Comparison of ENCODE assay signal across 19 mouse cellular contexts in the genomic region with DNA sequence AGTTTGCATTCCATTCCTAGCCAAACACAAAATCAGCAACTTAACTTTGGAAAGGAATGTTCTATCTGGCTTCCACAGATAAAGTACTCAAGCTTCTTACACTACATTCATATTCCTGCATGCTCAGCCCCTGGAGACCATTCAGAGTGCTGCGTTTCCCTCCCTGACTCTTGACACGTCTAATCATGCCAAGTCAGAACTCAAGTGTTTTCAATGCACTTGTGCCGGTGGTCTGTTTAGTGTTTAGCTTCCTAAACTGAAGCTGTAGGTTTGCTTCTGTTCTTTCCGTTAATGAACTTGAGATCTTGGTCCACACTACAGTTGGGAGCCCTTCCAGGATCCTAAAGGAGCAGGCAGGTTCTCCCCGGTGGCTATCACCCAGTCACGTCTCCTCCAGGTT.
DNase-seq lines count a peak whose midpoint lies in the region; ATAC-seq and TF ChIP-seq lines count a peak whose summit lies in the region.
"Had no signal": no experiment of that assay in that cellular context is flagged by ENCODE, and none has a peak within 500 bp of the region (broad histone marks: within the 10 kb centered on the region; RNA-seq: fewer than 3 reads in every experiment).

No protein-coding gene starts in this region.

- peak overlapping the region; percentile 37 for H3K4me2 ChIP-seq in heart, embryonic 15.5 days
- 0 out of 2 replicates have a peak overlapping the region, but pooled peaks have one; percentile 65 for H3K4me2 ChIP-seq in intestine, postnatal 0 days (replicated peaks; ENCODE audit: low read depth)
- peak overlapping the region; percentile 51 for H3K4me2 ChIP-seq in lung, embryonic 16.5 days (ENCODE audit: low read depth, low read length)
- peak overlapping the region; percentile 5; the same call in 1 of the 2 replicates for H3K4me2 ChIP-seq in stomach, embryonic 15.5 days
- H3K4me2 ChIP-seq in hindbrain, embryonic 11.5 days (replicated peaks; ENCODE audit: low read depth, low read length), result no peak overlapping the region
- H3K4me2 ChIP-seq: embryonic facial prominence, embryonic 13.5 days; hindbrain, embryonic 13.5 days; midbrain, embryonic 13.5 days; neural tube, embryonic 13.5 days had no signal

- H3K9ac ChIP-seq in heart, embryonic 15.5 days, result no peak overlapping the region
- no peak overlapping the region for H3K9ac ChIP-seq in heart, adult 2 months (ENCODE audit: low read depth, low read length)
- no peak overlapping the region for H3K9ac ChIP-seq in intestine, postnatal 0 days (ENCODE audit: low read depth, low read length)
- H3K9ac ChIP-seq in lung, embryonic 16.5 days (ENCODE audit: low read length), result no peak overlapping the region
- H3K9ac ChIP-seq in stomach, embryonic 15.5 days, result no peak overlapping the region
- H3K9ac ChIP-seq in hindbrain, embryonic 11.5 days (ENCODE audit: low read depth, low read length), result no peak overlapping the region
- H3K9ac ChIP-seq: embryonic facial prominence, embryonic 13.5 days; hindbrain, embryonic 13.5 days; liver, embryonic 14.5 days; midbrain, embryonic 13.5 days; neural tube, embryonic 13.5 days had no signal

- peaks cover 76% of the 10 kb centered on the region for H3K4me1 ChIP-seq in heart, embryonic 15.5 days (replicated peaks)
- H3K4me1 ChIP-seq in heart, adult 2 months (ENCODE audit: control insufficient read depth, insufficient read depth, low read length), result peaks cover 8% of the 10 kb centered on the region
- H3K4me1 ChIP-seq in intestine, postnatal 0 days (replicated peaks; ENCODE audit: control insufficient read depth, insufficient read depth, low read length), result peaks cover 19% of the 10 kb centered on the region
- peaks cover 59% of the 10 kb centered on the region for H3K4me1 ChIP-seq in lung, embryonic 16.5 days (replicated peaks; ENCODE audit: control insufficient read depth, insufficient read depth, low read length)
- H3K4me1 ChIP-seq in stomach, embryonic 15.5 days, result peaks cover 27% of the 10 kb centered on the region
- H3K4me1 ChIP-seq in hindbrain, embryonic 11.5 days (replicated peaks; ENCODE audit: control insufficient read depth, insufficient read depth, low read length), result no peaks in the 10 kb centered on the region

- ATAC-seq in heart, embryonic 15.5 days (replicated peaks; ENCODE audit: insufficient number of reproducible peaks, insufficient read depth, low FRiP score, low read depth), result peak; percentile 70; the same call in 1 of the 2 replicates
- ATAC-seq in intestine, postnatal 0 days, result no peak
- peak; percentile 77 for ATAC-seq in lung, embryonic 16.5 days (ENCODE audit: low read depth)
- no peak for ATAC-seq in stomach, embryonic 15.5 days (ENCODE audit: insufficient read depth, low FRiP score, low read depth)
- ATAC-seq in hindbrain, embryonic 11.5 days (ENCODE audit: low FRiP score), result no peak
- ATAC-seq: forebrain, embryonic 14.5 days; midbrain, embryonic 13.5 days had no signal

- no peak for TF ChIP-seq EP300 in heart, adult 2 months (IDR thresholded peaks at IDR 0.05; ENCODE audit: insufficient read depth, low read depth, low read length)

- intact Hi-C loops in heart, adult 2 months (cut with DNase I), result no loop called here
- intact Hi-C loops in left cerebral cortex, postnatal 10 days (cut with DNase I), result no loop called here

- H3K4me3 ChIP-seq in heart, embryonic 15.5 days, result no peak overlapping the region
- no peak overlapping the region for H3K4me3 ChIP-seq in heart, adult 2 months
- no peak overlapping the region for H3K4me3 ChIP-seq in intestine, postnatal 0 days (ENCODE audit: low read depth, low read length)
- peak overlapping the region; percentile 46; the same call in 1 of the 2 replicates for H3K4me3 ChIP-seq in lung, embryonic 16.5 days (ENCODE audit: low read length)
- no peak overlapping the region for H3K4me3 ChIP-seq in stomach, embryonic 15.5 days (replicated peaks)
- no peak overlapping the region for H3K4me3 ChIP-seq in hindbrain, embryonic 11.5 days (ENCODE audit: low read depth, low read length)
- H3K4me3 ChIP-seq: embryonic facial prominence, embryonic 13.5 days; hindbrain, embryonic 13.5 days; midbrain, embryonic 13.5 days; neural tube, embryonic 13.5 days had no signal

- no peak for TF ChIP-seq CTCF in heart, adult 2 months (IDR thresholded peaks at IDR 0.05)
- TF ChIP-seq CTCF in intestine, postnatal 0 days (IDR thresholded peaks at IDR 0.05; ENCODE audit: low read depth), result 0 out of 2 replicates have a peak, but pooled peaks have one; percentile 5

- H3K27me3 ChIP-seq in heart, embryonic 15.5 days, result no peaks in the 10 kb centered on the region
- no peaks in the 10 kb centered on the region for H3K27me3 ChIP-seq in heart, adult 2 months (ENCODE audit: control insufficient read depth, insufficient read depth, low read length)
- H3K27me3 ChIP-seq in intestine, postnatal 0 days (replicated peaks; ENCODE audit: control insufficient read depth, insufficient read depth, low read length), result no peaks in the 10 kb centered on the region
- H3K27me3 ChIP-seq in lung, embryonic 16.5 days (ENCODE audit: control insufficient read depth, insufficient read depth, low read depth, low read length), result no peaks in the 10 kb centered on the region
- no peaks in the 10 kb centered on the region for H3K27me3 ChIP-seq in stomach, embryonic 15.5 days (replicated peaks)
- no peaks in the 10 kb centered on the region for H3K27me3 ChIP-seq in hindbrain, embryonic 11.5 days (ENCODE audit: control insufficient read depth, insufficient read depth, low read length)
- H3K27me3 ChIP-seq: embryonic facial prominence, embryonic 13.5 days; hindbrain, embryonic 13.5 days; midbrain, embryonic 13.5 days; neural tube, embryonic 13.5 days had no signal

- H3K27ac ChIP-seq in heart, embryonic 15.5 days, result peak overlapping the region; percentile 92
- H3K27ac ChIP-seq in heart, adult 2 months, result no peak overlapping the region
- 0 out of 2 replicates have a peak overlapping the region, but pooled peaks have one; percentile 41 for H3K27ac ChIP-seq in intestine, postnatal 0 days (ENCODE audit: low read depth, low read length)
- H3K27ac ChIP-seq in lung, embryonic 16.5 days (ENCODE audit: low read length), result peak overlapping the region; percentile 87
- H3K27ac ChIP-seq in stomach, embryonic 15.5 days, result no peak overlapping the region
- no peak overlapping the region for H3K27ac ChIP-seq in hindbrain, embryonic 11.5 days (ENCODE audit: low read depth, low read length)
- H3K27ac ChIP-seq: embryonic facial prominence, embryonic 13.5 days; hindbrain, embryonic 13.5 days; liver, embryonic 14.5 days; midbrain, embryonic 13.5 days; neural tube, embryonic 13.5 days had no signal

- no peaks in the 10 kb centered on the region for H3K79me2 ChIP-seq in heart, adult 2 months (replicated peaks; ENCODE audit: control insufficient read depth, insufficient read depth, low read length)

- DNase-seq in heart, adult 2 months, result no peak
- DNase-seq in left cerebral cortex, postnatal 10 days (ENCODE audit: extremely low spot score in 1 of 2, low spot score in 2 of 2), result no peak
- DNase-seq in hindbrain, embryonic 11.5 days (ENCODE audit: low spot score), result no peak
- DNase-seq in adrenal gland, postnatal 14 days, result no peak
- DNase-seq: adrenal gland, adult 2 months; cerebellum, adult 9-10 months; gastrocnemius, postnatal 25 days; right cerebral cortex, adult 18-20 months; thymus, adult 18-20 months had no signal

- 22% methylated on average over 6 of the region's 6 CpGs for WGBS in heart, embryonic 15.5 days
- WGBS in heart, adult 2 months, result 38% methylated on average over 6 of the region's 6 CpGs
- WGBS in intestine, postnatal 0 days, result 55% methylated on average over 6 of the region's 6 CpGs
- WGBS in lung, embryonic 16.5 days, result 39% methylated on average over 6 of the region's 6 CpGs
- 66% methylated on average over 6 of the region's 6 CpGs for WGBS in stomach, embryonic 15.5 days
- WGBS in hindbrain, embryonic 11.5 days, result 93% methylated on average over 6 of the region's 6 CpGs

- H3K36me3 ChIP-seq in heart, embryonic 15.5 days, result no peaks in the 10 kb centered on the region; the same call in 1 of the 2 replicates
- H3K36me3 ChIP-seq in heart, adult 2 months (ENCODE audit: control insufficient read depth, insufficient read depth, low read length), result no peaks in the 10 kb centered on the region
- peaks cover 10% of the 10 kb centered on the region for H3K36me3 ChIP-seq in intestine, postnatal 0 days (ENCODE audit: control insufficient read depth, insufficient read depth)
- H3K36me3 ChIP-seq in lung, embryonic 16.5 days (ENCODE audit: control insufficient read depth, insufficient read depth, low read length), result no peaks in the 10 kb centered on the region; the same call in 1 of the 2 replicates
- H3K36me3 ChIP-seq in stomach, embryonic 15.5 days, result 0 out of 2 replicates have a peak, but pooled peaks cover 7% of the 10 kb centered on the region
- H3K36me3 ChIP-seq in hindbrain, embryonic 11.5 days (ENCODE audit: control insufficient read depth, insufficient read depth, low read length), result no peaks in the 10 kb centered on the region
- H3K36me3 ChIP-seq: hindbrain, embryonic 13.5 days; midbrain, embryonic 13.5 days; neural tube, embryonic 13.5 days had no signal

- TF ChIP-seq POLR2A in heart, adult 2 months (IDR thresholded peaks at IDR 0.05; ENCODE audit: insufficient read depth, low read depth, low read length), result no peak

- H3K9me3 ChIP-seq in heart, embryonic 15.5 days (replicated peaks), result no peaks in the 10 kb centered on the region
- no peaks in the 10 kb centered on the region for H3K9me3 ChIP-seq in intestine, postnatal 0 days (ENCODE audit: control insufficient read depth)
- H3K9me3 ChIP-seq in lung, embryonic 16.5 days (ENCODE audit: control insufficient read depth, low read length), result no peaks in the 10 kb centered on the region
- H3K9me3 ChIP-seq in stomach, embryonic 15.5 days, result no peaks in the 10 kb centered on the region
- no peaks in the 10 kb centered on the region for H3K9me3 ChIP-seq in hindbrain, embryonic 11.5 days (ENCODE audit: control insufficient read depth, low read length)
- H3K9me3 ChIP-seq: embryonic facial prominence, embryonic 13.5 days; hindbrain, embryonic 13.5 days; midbrain, embryonic 13.5 days; neural tube, embryonic 13.5 days had no signal

Comparison
In these comparisons a context has a peak if more than half of its experiments do, and no peak if none do; other contexts are left out.
1. H3K27ac ChIP-seq: peak in heart, embryonic 15.5 days (single experiment), intestine, postnatal 0 days (single experiment) and lung, embryonic 16.5 days (single experiment); none in heart, adult 2 months (single experiment), stomach, embryonic 15.5 days (single experiment) and hindbrain, embryonic 11.5 days (single experiment).
2. ATAC-seq: peak in heart, embryonic 15.5 days (single experiment) and lung, embryonic 16.5 days (single experiment); none in intestine, postnatal 0 days (single experiment), stomach, embryonic 15.5 days (single experiment) and hindbrain, embryonic 11.5 days (single experiment).